Mouse (Mus musculus) left cerebral cortex, postnatal 36 days (tissue): Measurements from ENCODE around the gene Osbp. TPM values are rescaled to one million over a fixed set of nuclear protein-coding genes. Genes with fewer than 3 reads are reported as not detected.

Experiments
- DNase-seq, 2 experiments: peaks; one replicate each; pipeline ENCODE4 v3.0.0; 2021 to 2022; ENCODE audit warnings: low spot score in 2 of 2, mixed read lengths in 1 of 2
- intact Hi-C: fragments of 180-260 bp; cut with DNase I; formaldehyde crosslinking; loops from one replicate; pipeline ENCODE4 v1.15.1; 2025
- total RNA-seq, 2 experiments: library from RNA; stranded (reverse); gene quantifications; 2 replicates each; pipeline ENCODE4 v1.2.3; 2021

Osbp gene
- total RNA-seq, 2 experiments from 2014 or later = 55.5 to 59.1 TPM

GRCm38 (mm10) chr19:12008410-12009380 lies 43.0 kb downstream of the Osbp start:
- DNase-seq = no peak
- intact Hi-C loops = loop anchor here (5.0 to 10.0 kb wide), 4 partner anchors 41 to 586 kb away; partner anchors contain the start of genes Dtx4, Gm4952, Mrpl16 and Osbp

GRCm38 (mm10) chr19:12009501-12010280 lies 44.0 kb downstream of the Osbp start:
- peak; percentile 74 to 81 for DNase-seq
- intact Hi-C loops = loop anchor here (5.0 to 10.0 kb wide), 5 partner anchors 42 to 788 kb away; partner anchors contain the start of genes Dtx4, Gm4952, Lpxn and Mrpl16

- intact Hi-C loops = loop anchor here (5.0 kb wide), 1 partner anchor 787 kb away; the partner anchor contains the start of genes Lpxn and Zfp91
- DNase-seq = peak; percentile 34 to 55
These were observed 44.6 kb downstream of the Osbp start for GRCm38 (mm10) chr19:12010281-12010771.

GRCm38 (mm10) chr19:12010916-12011559 lies 45.3 kb downstream of the Osbp start:
- DNase-seq = peak; percentile 69 to 82
- intact Hi-C loops = loop anchor here (5.0 kb wide), 1 partner anchor 786 kb away; the partner anchor contains the start of genes Lpxn and Zfp91

GRCm38 (mm10) chr19:12011560-12012556 lies 46.1 kb downstream of the Osbp start:
- intact Hi-C loops = loop anchor here (5.0 kb wide), 1 partner anchor 785 kb away; the partner anchor contains the start of genes Lpxn and Zfp91
- DNase-seq = peak; percentile 85 to 88

GRCm38 (mm10) chr19:12012615-12013014 lies 46.9 kb downstream of the Osbp start:
- no peak for DNase-seq
- intact Hi-C loops = loop anchor here (5.0 kb wide), 1 partner anchor 785 kb away; the partner anchor contains the start of genes Lpxn and Zfp91

GRCm38 (mm10) chr19:12013228-12013627 lies 47.5 kb downstream of the Osbp start:
- peak; percentile 46 to 52 for DNase-seq

GRCm38 (mm10) chr19:12015708-12016107 lies 50.0 kb downstream of the Osbp start:
- intact Hi-C loops = no loop called here
- no peak for DNase-seq

More at GRCm38 (mm10) chr19:12013228-12013627, 47.5 kb downstream of the Osbp start:
- intact Hi-C loops = loop anchor here (5.0 kb wide), 1 partner anchor 784 kb away; the partner anchor contains the start of genes Lpxn and Zfp91

GRCm38 (mm10) chr19:12016192-12016591 lies 50.5 kb downstream of the Osbp start:
- no peak for DNase-seq
- intact Hi-C loops = no loop called here

GRCm38 (mm10) chr19:12024149-12024548 lies 58.4 kb downstream of the Osbp start:
- intact Hi-C loops = no loop called here
- DNase-seq = no peak

- DNase-seq = no peak
- intact Hi-C loops = no loop called here
These were observed 59.6 kb downstream of the Osbp start for GRCm38 (mm10) chr19:12025333-12025732.

GRCm38 (mm10) chr19:12026606-12027005 lies 60.9 kb downstream of the Osbp start:
- intact Hi-C loops = no loop called here
- DNase-seq = no peak

- DNase-seq = no peak
- intact Hi-C loops = no loop called here
These were observed 72.0 kb downstream of the Osbp start for GRCm38 (mm10) chr19:12037727-12038126.

- intact Hi-C loops = no loop called here
- DNase-seq = no peak
These were observed 75.5 kb downstream of the Osbp start, which contains the start of gene Olfr1423 for GRCm38 (mm10) chr19:12041217-12041616. TSS of gene Olfr1423 (minus strand) at chr19:12041317.

GRCm38 (mm10) chr19:12043163-12043562 lies 77.4 kb downstream of the Osbp start:
- DNase-seq = no peak
- intact Hi-C loops = no loop called here
